Mouse (Mus musculus) hindbrain, postnatal 0 days (tissue): ENCODE results near the gene Tusc2. TPM values are rescaled to one million over a fixed set of nuclear protein-coding genes. Genes with fewer than 3 reads are reported as not detected.
"Not testable (repeated sequence)": the region's sequence is repeated elsewhere in the genome, so short reads cannot be mapped to it uniquely, and the experiment has no call there.

Experiments used
- ATAC-seq: fragments of 200-750 bp; cut with Nextera tagmentation; 2 replicates; pipeline ENCODE4 v1.8.0; 2017; ENCODE audit warnings: mild to moderate bottlenecking, moderate TSS enrichment, moderate library complexity
- DNase-seq: peaks from one replicate; pipeline ENCODE4 v3.0.0-alpha.2; 2015; ENCODE audit warnings: low spot score
- H3K27ac ChIP-seq: fragments of 300-500 bp; sonication (generic); 2 replicates; pipeline ENCODE4 v1.5.1; 2014; ENCODE audit warnings: mild to moderate bottlenecking
- H3K27me3 ChIP-seq: fragments of 300-500 bp; sonication (generic); 2 replicates; pipeline ENCODE4 v1.6.1; 2014; ENCODE audit warnings: low read length, mixed read lengths; ENCODE audit not compliant: insufficient read depth
- H3K36me3 ChIP-seq: fragments of 300-500 bp; sonication (generic); 2 replicates; pipeline ENCODE4 v1.6.1; 2014; ENCODE audit warnings: low read length, mixed read lengths; ENCODE audit not compliant: insufficient read depth
- H3K4me1 ChIP-seq: fragments of 300-500 bp; sonication (generic); 2 replicates; pipeline ENCODE4 v1.6.1; 2014; ENCODE audit warnings: antibody characterized with exemption, low read length, mixed read lengths; ENCODE audit not compliant: insufficient read depth
- H3K4me2 ChIP-seq: fragments of 300-500 bp; sonication (generic); 2 replicates; pipeline ENCODE4 v1.6.1; 2014; ENCODE audit warnings: low read depth, mild to moderate bottlenecking, low read length, moderate library complexity, mixed read lengths
- H3K4me3 ChIP-seq: fragments of 300-500 bp; sonication (generic); 2 replicates; pipeline ENCODE4 v1.5.1; 2014; ENCODE audit warnings: low read length
- H3K9ac ChIP-seq: fragments of 300-500 bp; sonication (generic); replicated peaks from 2 replicates; pipeline ENCODE4 v1.6.1; 2014; ENCODE audit warnings: mild to moderate bottlenecking, low read length, moderate library complexity, mixed read lengths
- H3K9me3 ChIP-seq: fragments of 300-500 bp; sonication (generic); 2 replicates; pipeline ENCODE4 v1.6.1; 2016; ENCODE audit warnings: low read length, mixed read lengths
- CTCF ChIP-seq: IDR thresholded peaks from 2 replicates; pipeline ENCODE4 v1.5.1; 2016; ENCODE audit warnings: antibody characterized with exemption, control low read depth, low read depth
- WGBS: fragments of 180-500 bp; shearing (Covaris S2); extraction: QIAGEN DNeasy Blood & Tissue Kit; methylation state at CpG from one replicate; pipeline ENCODE4 v1.1.7; 2014; 5-methylcytosine and 5-hydroxymethylcytosine counted together
- polyA plus RNA-seq: library from polyadenylated mRNA; unstranded; fragments of >200 nt; fragmentation: Nextera tagmentation; extraction: Ambion mirVana; gene quantifications from 2 replicates; pipeline ENCODE4 v1.2.1, GENCODE M21; 2015
- total RNA-seq: library from RNA; depleted of rRNA; stranded (reverse); fragments of >200 nt; gene quantifications from 2 replicates; pipeline ENCODE4 v1.2.3, GENCODE M21; 2014

The Tusc2 gene
- total and polyA plus RNA-seq, 2 experiments from 2014 or later = 115 to 142 TPM

DNA sequence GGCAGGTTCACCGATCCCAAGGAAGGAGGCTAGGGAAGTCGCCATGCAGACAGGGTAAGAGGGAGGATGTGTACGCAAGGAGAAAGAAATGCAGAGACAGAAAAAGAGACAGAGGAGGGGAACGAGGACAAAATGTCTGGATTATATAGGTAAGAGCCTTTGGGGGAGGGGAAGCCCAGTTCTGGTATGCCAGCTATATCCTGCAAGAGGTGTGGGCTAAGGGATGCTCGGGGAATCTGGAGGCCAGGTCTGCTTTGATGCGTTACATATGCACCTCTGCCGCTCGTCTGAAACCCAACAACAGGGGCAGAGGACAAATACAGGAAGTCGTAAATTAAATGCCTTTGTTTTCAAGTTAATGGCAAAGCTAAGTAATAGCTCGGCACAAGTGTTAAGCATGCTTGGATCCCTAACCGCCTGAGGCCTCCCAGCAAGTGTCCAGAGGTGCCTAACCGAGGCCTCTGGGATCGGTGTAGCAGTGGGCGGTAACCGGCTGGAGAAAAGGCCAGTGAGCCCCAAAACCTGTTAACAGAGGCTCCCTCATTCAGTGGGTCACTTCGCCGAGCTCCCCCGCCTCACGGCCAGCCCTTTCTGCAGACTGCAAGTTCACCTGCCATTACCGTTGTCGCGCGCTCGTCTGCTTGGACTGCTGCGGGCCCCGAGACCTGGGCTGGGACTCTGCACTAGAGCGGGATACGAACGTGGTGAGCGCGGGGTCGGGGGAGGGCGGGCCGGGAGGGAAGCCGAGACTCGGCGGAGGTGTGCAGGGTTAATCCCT lies 9.3 kb upstream of the Tusc2 start:
- peak overlapping the region; percentile 64 for H3K4me3 ChIP-seq
- peaks cover 31% of the 10 kb centered on the region for H3K4me1 ChIP-seq
- peaks cover 18% of the 10 kb centered on the region for H3K36me3 ChIP-seq
- peak overlapping the region; percentile 68 for H3K4me2 ChIP-seq
- no peak for DNase-seq
- H3K27ac ChIP-seq = peak overlapping the region; percentile 74
- H3K27me3 ChIP-seq = 0 out of 2 replicates have a peak, but pooled peaks cover 7% of the 10 kb centered on the region
- peak; percentile 1; the same call in 1 of the 2 replicates for ATAC-seq
- H3K9ac ChIP-seq = peak overlapping the region; percentile 66
- no peak for TF ChIP-seq CTCF
- 10% methylated on average over 37 of the region's 37 CpGs for WGBS
- no peaks in the 10 kb centered on the region for H3K9me3 ChIP-seq

DNA sequence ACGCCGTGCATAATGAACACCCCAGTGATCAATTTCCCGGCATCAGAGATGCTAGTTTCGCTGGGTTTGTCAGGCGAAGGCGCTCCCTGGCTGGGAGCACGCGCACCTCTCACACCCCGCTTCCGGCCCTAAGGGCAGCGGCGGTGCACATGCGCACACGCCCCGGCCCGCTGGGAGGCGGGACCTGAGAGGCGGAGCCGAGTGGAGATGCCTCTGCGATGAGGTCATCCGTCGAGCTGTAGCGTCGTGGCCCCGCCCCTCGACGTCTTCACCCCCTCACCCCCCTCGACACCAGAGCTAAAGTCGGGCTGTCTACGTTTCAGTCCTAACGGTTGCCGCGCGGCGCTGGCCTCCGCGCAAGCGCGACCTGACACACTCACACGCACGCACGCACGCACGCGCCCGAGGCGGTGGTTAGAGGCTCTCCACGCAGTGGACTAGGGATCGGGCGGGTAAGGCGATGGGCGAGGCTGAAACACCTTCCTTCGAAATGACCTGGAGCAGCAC lies 8.7 kb upstream of the Tusc2 start:
- Histone ChIP-seq H3K9me3 (no peaks in the 10 kb centered on the region), H3K27ac (peak overlapping the region; percentile 74), H3K27me3 (0 out of 2 replicates have a peak, but pooled peaks cover 7% of the 10 kb centered on the region), H3K9ac (peak overlapping the region; percentile 66), H3K4me1 (peaks cover 31% of the 10 kb centered on the region), H3K4me3 (peak overlapping the region; percentile 64), H3K4me2 (peak overlapping the region; percentile 68), H3K36me3 (peaks cover 25% of the 10 kb centered on the region)
- DNase-seq = peak; percentile 99
- TF ChIP-seq CTCF = peak; percentile 40; the same call in 1 of the 2 replicates
- ATAC-seq = peak; percentile 96
- 0% methylated on average over 50 of the region's 53 CpGs for WGBS

DNA sequence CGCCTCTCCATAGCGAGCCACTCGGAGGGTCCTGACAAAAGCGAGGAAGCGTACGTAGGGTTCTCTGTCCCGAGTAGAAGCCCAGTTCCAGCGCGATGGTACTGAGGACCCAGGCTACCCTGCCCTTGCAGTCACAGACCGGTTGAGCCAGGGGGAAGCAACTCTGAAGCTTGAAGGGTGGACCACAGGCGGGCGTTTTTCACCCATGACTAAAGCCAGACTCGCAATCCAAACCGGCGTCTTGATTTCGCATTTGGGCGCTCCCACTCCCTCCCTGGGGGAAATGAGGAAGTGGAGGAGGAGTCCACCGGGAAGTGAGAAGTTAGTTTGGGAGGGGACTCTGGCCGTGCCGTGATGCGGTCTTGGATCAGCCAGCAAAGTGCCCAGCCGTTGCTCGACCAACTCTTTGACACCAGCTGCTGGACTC lies 8.0 kb upstream of the Tusc2 start:
- DNase-seq (peak; percentile 57), ATAC-seq (no peak)
- H3K4me1 ChIP-seq = peaks cover 31% of the 10 kb centered on the region
- peak overlapping the region; percentile 68 for H3K4me2 ChIP-seq
- peak overlapping the region; percentile 64 for H3K9ac ChIP-seq
- H3K27ac ChIP-seq = peak overlapping the region; percentile 74
- H3K4me3 ChIP-seq = peak overlapping the region; percentile 64
- peak; percentile 21; the same call in 1 of the 2 replicates for TF ChIP-seq CTCF
- H3K9me3 ChIP-seq = no peaks in the 10 kb centered on the region
- WGBS = under 1% methylated on average over 23 of the region's 23 CpGs
- H3K27me3 ChIP-seq = 0 out of 2 replicates have a peak, but pooled peaks cover 7% of the 10 kb centered on the region
- H3K36me3 ChIP-seq = peaks cover 31% of the 10 kb centered on the region

DNA sequence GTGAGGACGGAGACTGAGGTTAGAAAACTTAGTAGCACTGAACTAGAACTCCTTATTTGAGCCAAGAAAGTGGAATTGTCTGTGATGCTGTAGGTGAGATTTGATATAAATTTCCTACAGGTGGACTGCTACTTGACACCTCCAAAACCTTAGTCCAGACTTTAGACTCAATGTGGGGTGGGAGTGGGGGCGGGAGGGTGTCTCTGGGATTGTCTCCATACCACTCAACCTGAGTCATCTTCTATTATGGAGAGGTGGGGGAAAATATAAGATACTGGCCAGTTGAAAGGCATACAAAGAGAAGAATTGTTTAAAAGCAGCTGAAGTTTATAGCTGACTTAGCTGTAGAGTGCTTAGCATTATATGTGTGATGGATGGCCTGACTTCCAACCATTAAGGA lies 7.4 kb upstream of the Tusc2 start:
- Histone ChIP-seq H3K36me3 (peaks cover 32% of the 10 kb centered on the region), H3K9me3 (no peaks in the 10 kb centered on the region), H3K27ac (no peak overlapping the region), H3K27me3 (0 out of 2 replicates have a peak, but pooled peaks cover 7% of the 10 kb centered on the region), H3K9ac (peak overlapping the region; percentile 64; the same call in 1 of the 2 replicates), H3K4me3 (peak overlapping the region; percentile 64), H3K4me2 (peak overlapping the region; percentile 68), H3K4me1 (peaks cover 31% of the 10 kb centered on the region)
- ATAC-seq (no peak), DNase-seq (no peak)
- no peak for TF ChIP-seq CTCF
- 50% methylated on average over 2 of the region's 2 CpGs for WGBS

DNA sequence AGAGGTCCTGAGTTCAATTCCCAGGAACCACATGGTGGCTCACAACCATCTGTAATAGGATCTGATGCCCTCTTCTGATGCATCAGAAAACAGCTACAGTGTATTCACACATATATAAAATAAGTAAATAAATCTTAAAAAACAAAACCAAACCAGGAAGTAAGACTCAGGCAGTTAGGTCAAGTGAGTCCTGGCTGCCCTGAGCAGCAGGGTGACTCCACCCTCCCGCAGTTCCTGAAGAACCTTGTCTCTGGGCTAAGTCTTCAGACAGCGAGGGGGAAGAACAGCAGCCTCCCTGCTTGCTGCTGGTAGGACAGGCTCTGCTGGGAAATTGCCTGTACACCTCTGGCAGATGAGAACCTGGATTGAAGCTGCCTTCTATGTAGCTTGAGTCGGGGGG lies 6.7 kb upstream of the Tusc2 start:
- no peak for TF ChIP-seq CTCF
- DNase-seq = no peak
- 89% methylated on average over 3 of the region's 3 CpGs for WGBS
- Histone ChIP-seq H3K4me3 (no peak overlapping the region), H3K9ac (0 out of 2 replicates have a peak overlapping the region, but pooled peaks have one; percentile 2), H3K9me3 (no peaks in the 10 kb centered on the region), H3K27me3 (0 out of 2 replicates have a peak, but pooled peaks cover 5% of the 10 kb centered on the region), H3K4me1 (peaks cover 28% of the 10 kb centered on the region), H3K27ac (no peak overlapping the region), H3K36me3 (peaks cover 33% of the 10 kb centered on the region), H3K4me2 (peak overlapping the region; percentile 68)
- no peak for ATAC-seq

DNA sequence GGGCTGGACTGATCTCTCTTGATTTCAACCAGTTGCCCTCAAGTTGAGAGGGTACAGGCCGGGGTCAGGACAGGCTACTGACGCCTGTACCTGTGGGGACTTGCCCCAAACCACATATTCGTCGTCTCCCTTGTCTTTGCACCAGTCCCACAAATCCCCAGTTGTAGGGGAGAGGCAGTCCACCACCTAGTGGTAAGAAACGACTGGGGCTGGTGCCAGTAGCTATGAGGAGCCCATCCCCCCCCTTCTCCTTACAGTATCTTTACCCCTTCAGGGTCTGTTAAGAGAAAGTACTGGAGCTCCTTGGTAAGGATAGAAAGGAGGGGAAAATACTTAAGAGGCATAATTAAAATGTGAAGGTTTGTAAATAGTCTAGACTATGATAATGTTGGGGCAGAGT lies 2.5 kb downstream of the Tusc2 start:
- 47% methylated on average over 5 of the region's 5 CpGs for WGBS
- H3K27me3 ChIP-seq, H3K9me3 ChIP-seq, H3K9ac ChIP-seq, ATAC-seq, H3K4me3 ChIP-seq, DNase-seq, H3K4me2 ChIP-seq, H3K27ac ChIP-seq: not testable (repeated sequence)
- peaks cover 19% of the 10 kb centered on the region; the same call in 1 of the 2 replicates for H3K36me3 ChIP-seq
- H3K4me1 ChIP-seq = peaks cover 25% of the 10 kb centered on the region
